Mouse (Mus musculus) bone marrow macrophage, adult 2 months (primary cell): ENCODE data around the gene Tnik.

Experiments used
- CTCF ChIP-seq: IDR thresholded peaks from 2 replicates; pipeline ENCODE4 v1.5.1; 2012; ENCODE audit warnings: low read depth, mild to moderate bottlenecking, low read length, moderate library complexity
- POLR2A ChIP-seq: IDR thresholded peaks from 2 replicates; pipeline ENCODE4 v1.6.1; 2012; ENCODE audit warnings: mild to moderate bottlenecking, low read depth, low read length, borderline replicate concordance

GRCm38 (mm10) chr3:28523541-28524165 is 260.6 kb downstream of the Tnik start:
- no peak for TF ChIP-seq CTCF
- TF ChIP-seq POLR2A, result no peak
